Mouse (Mus musculus) liver, adult 2 months (tissue): Measurements from ENCODE around the gene Plekhb1.

Experiments used
- CTCF ChIP-seq: fragments of 200-500 bp; IDR thresholded peaks from 2 replicates; pipeline ENCODE4 v1.5.1; 2011; ENCODE audit warnings: low read depth, low read length, control low read depth
- POLR2A ChIP-seq: fragments of 200-500 bp; IDR thresholded peaks from 2 replicates; pipeline ENCODE4 v1.6.1; 2011; ENCODE audit warnings: low read length, control low read depth; ENCODE audit not compliant: insufficient read depth; ENCODE audit errors: extremely low read depth

DNA sequence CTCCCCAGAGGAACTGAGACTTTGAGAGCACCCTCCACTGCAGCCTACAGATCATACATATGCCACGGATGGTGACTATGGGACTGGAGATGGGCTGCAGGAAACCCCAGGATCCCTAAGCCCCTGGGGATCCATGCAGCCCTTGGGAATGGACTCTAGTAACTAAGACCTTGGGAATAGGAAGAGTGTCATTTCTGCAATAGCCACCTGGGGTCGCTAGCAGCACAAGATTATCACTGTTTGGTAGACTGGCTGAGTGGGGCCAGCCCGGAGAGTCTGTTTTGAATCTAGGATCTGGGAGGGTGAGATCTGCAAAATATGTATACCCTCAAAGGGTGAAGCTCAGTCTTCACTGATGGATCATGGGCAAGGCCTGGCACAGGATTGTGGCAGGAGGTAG is 17.1 kb downstream of the Plekhb1 start:
- TF ChIP-seq CTCF (peak; percentile 15; the same call in 1 of the 2 replicates), POLR2A (no peak)
